Mouse (Mus musculus): ENCODE measurements around the gene Snrpg.
"Not testable (repeated sequence)": the region's sequence is repeated elsewhere in the genome, so short reads cannot be mapped to it uniquely, and the experiment has no call there.

Gene Snrpg

GRCm38 (mm10) chr6:86368479-86368878 is 2.6 kb upstream of the Snrpg start:
- no peak for DNase-seq (ENCODE audit: low spot score)

GRCm38 (mm10) chr6:86370093-86370713 is 901 bp upstream of the Snrpg start:
- DNase-seq (ENCODE audit: low spot score) = no peak

- peak; percentile 95 for DNase-seq (ENCODE audit: low spot score)
These were observed 322 bp downstream of the Snrpg start for GRCm38 (mm10) chr6:86371340-86371911.

GRCm38 (mm10) chr6:86371950-86372516 is 929 bp downstream of the Snrpg start:
- no peak for DNase-seq (ENCODE audit: low spot score)

DNA sequence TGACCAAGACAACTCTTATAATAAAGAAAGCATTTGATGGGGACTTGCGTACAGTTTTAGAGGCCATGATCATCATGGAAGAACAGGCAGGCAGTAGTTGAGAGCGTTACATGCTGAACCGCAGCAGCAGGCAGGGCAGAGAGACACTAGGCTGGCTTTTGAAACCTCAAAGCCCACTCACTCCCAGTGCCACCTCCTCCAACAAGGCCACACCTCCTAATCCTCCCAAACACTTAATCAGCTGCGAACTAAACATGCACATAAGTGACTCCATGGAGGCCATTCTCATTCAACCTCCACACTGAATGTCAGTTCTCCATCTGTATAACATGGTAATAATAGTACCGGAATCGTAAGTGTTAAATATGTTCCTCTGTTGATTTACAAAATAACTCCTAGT is 2.5 kb downstream of the Snrpg start:
- no peak for DNase-seq (ENCODE audit: low spot score)

DNA sequence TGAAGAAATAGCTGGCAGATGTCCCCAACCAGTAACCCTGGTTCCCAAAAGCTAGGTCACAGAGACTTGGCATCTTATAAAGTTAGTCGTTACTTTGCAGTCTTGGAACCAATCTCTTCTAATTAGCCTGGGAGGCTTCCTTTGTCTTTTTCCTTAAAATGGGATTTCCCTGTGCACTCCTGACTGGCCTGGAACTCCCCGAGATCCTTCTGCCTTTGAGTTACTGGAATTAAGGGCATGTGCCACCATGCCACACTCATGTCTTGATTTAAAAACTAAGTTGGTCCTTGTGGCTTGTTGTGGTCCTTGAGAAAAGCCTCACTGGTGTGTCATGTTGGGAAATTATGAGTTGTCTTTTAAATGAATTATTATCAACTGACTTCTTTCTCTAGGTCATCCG is 7.2 kb downstream of the Snrpg start:
- DNase-seq (ENCODE audit: low spot score) = no peak

DNA sequence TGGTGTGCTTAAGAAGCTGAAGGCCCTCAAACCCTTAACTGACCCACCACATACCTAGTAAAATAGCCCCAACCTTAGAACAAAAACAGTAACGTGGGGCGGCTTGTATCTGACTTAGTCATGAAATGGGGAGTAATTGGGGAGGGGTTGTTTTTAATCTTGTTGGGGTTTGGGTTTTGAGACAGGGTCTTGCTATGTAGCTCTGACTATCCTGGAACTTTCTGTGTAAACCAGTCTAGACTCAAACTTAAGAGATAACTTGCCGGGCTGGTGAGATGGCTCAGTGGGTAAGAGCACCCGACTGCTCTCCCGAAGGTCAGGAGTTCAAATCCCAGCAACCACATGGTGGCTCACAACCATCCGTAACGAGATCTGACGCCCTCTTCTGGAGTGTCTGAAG is 9.0 kb downstream of the Snrpg start:
- not testable (repeated sequence) for DNase-seq (ENCODE audit: low spot score)

DNA sequence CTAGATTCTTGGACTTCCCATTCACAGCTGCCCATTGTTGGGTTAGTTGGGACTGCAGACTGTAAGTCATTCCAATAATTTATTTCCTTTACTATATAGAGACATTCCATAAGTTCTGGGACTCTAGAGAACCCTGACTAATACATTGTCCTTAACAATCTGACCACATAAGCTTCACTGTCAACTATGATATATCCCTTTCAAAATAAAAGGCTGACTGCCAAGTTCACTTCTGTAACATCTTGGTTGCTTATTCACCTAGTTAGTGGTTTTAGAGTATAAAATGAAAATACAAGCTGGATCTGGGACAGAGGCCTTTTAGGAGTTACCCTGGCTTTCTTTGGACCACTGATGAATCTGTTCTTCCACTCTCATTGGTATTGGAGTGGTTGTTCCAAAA is 11.4 kb downstream of the Snrpg start:
- DNase-seq (ENCODE audit: low spot score) = no peak

- no peak for DNase-seq (ENCODE audit: low spot score)
These were observed 12.3 kb downstream of the Snrpg start for GRCm38 (mm10) chr6:86383370-86383769.

DNA sequence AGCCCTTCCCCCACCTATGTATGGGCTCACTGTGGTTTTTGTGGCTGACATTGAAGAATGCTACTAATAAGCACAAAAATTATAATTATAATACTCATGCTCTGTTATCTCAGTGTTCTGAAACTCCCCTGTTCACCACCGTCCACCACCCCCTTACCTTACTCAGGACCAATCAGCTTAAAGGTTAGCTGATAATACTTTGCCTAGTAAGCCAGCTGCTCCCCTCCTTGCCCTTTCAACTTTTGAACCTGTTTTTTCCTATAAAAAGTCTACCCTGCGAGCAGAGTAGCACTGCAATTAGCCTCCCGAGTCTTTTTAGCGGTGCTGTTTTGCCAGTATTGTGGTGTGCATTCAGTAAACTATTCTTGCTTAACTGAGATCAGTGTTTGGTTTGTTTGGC is 13.6 kb downstream of the Snrpg start:
- DNase-seq (ENCODE audit: low spot score) = peak; percentile 63

DNA sequence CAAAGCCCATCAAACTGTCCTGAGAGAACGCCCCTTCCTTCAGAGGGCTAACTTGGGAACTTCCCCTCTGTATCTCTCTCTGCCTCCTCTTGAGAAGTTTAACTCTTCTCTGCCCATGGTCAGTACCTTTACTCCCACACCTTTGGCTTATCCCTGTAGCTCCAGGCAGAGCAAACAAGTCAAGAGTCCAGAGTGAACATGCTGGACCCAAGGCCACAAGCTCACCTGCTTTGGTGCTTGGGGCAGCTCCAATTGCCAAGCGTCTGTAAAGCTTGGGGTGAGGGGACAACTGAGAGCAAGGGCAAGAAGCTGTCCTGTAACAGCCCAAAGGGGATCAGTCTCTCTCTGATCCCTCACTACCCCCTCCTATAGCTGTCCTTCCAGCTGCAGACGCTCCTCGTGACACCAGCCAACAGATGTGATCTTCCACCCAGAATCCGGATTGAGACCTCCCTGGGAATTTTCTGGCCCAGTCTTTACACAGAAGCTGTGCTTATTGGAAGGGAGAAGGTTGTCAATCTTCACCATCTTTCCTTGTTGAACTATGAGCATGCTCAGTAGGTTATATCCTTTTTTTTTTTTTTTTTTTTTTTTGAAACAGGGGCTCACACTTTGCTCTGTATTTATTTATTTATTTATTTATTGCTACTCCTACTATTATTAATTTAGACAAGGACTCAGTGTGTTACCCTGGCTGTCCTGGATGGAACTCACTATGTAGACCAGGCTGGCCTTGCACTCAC is 14.4 kb downstream of the Snrpg start:
- DNase-seq (ENCODE audit: low spot score) = peak; percentile 69

DNA sequence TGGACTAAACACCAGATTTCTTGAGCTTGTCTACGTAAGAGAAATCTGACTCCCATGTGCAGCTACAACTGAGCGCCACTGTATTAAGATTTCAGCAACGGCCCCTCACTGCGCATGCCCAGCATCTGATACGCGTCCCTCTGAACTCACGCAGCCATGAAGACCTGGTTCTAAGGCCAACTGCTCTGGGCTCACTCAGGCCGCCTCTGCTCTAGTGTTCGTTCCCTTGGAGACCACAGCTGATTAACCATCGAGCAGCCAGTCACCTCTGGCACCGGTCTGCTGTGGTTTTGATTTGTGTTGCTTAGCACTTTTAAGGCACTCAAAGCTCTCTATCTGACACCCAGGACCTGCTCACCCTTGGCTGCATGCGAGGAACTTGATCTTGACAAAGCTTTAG is 16.2 kb downstream of the Snrpg start:
- DNase-seq (ENCODE audit: low spot score) = peak; percentile 55

DNA sequence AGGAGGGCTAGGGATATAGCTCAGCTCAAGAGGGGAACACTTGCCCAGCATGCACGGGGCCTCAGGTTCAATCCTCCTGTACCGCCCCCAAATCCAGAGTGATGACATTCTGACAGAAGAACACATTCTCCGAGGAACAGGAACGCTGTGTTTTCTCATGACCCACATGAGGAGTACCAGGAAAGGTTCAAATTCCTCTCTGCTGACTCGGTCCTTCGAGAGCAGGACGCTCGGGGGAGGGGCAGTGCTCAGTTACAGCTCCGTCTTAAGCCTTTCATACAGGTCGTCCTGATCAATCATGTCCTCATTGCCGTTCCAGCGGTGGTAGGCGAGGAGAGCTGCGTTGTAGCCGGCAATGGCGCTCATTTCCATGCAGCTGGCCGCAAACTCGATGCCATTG is 17.4 kb downstream of the Snrpg start:
- DNase-seq (ENCODE audit: low spot score) = peak; percentile 73

DNA sequence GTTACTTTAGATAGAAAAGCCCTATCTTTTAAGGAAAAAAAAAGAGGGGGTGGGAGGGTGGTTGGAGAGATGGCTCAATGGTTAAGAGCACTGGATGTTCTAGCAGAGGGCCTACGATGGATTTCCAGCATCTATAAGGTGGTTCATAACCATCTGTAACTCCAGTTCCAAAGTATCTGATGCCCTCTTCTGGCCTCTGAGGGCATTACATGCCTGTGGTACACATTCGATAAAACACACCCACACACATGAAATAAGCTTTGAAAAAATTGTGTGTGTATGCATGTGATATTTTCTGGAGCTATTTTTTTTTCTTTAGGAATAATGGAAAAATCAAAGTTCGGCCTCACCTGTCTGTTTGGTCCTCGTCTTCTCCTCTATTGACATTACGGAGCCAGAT is 20.2 kb downstream of the Snrpg start:
- DNase-seq (ENCODE audit: low spot score) = no peak

DNA sequence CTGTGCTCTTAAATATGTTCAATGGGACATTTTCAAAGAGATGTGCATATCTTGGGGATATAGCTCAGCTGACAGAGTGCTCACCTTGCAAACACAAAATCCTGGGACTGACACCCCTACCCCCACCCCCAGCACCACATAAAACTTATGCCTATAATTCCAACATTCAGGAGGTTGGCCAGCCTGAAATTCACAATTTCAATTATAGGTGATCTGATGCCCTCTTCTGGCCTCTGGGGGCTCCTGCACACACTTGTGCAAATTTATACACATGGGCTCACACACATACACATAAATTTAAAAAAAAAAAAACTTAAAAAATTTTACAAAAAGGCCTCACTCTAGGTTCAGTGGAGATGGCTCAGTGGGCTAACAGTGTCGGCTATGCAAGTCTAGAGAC is 22.1 kb downstream of the Snrpg start:
- no peak for DNase-seq (ENCODE audit: low spot score)

GRCm38 (mm10) chr6:86394078-86394720 is 23.1 kb downstream of the Snrpg start:
- no peak for DNase-seq (ENCODE audit: low spot score)

GRCm38 (mm10) chr6:86395021-86395420 is 23.9 kb downstream of the Snrpg start:
- no peak for DNase-seq (ENCODE audit: low spot score)

DNA sequence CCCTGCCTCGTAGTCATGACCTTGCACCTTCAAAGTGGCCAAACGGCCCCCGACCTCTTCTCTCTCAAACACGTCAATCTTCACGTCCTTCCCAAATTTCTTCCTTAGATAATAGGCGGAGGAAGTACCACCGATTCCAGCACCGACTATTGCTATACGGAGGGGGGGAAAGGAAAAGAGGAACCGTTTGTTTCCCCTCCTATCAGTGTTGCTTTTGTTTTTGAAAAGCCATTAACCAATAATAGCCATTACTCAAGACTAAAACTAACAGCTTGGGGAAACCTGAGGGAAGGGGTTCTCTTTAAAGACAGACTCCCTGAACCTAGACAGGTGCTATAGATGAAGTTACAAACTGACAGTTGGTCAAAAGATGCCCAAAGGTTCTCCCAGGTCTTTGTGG is 24.9 kb downstream of the Snrpg start:
- no peak for DNase-seq (ENCODE audit: low spot score)

- peak; percentile 92 for DNase-seq (ENCODE audit: low spot score)
These were observed 25.6 kb downstream of the Snrpg start, which contains the start of gene Pcyox1 for GRCm38 (mm10) chr6:86396581-86397256. Gene Pcyox1, minus strand, starts transcription at chr6:86397154.

DNA sequence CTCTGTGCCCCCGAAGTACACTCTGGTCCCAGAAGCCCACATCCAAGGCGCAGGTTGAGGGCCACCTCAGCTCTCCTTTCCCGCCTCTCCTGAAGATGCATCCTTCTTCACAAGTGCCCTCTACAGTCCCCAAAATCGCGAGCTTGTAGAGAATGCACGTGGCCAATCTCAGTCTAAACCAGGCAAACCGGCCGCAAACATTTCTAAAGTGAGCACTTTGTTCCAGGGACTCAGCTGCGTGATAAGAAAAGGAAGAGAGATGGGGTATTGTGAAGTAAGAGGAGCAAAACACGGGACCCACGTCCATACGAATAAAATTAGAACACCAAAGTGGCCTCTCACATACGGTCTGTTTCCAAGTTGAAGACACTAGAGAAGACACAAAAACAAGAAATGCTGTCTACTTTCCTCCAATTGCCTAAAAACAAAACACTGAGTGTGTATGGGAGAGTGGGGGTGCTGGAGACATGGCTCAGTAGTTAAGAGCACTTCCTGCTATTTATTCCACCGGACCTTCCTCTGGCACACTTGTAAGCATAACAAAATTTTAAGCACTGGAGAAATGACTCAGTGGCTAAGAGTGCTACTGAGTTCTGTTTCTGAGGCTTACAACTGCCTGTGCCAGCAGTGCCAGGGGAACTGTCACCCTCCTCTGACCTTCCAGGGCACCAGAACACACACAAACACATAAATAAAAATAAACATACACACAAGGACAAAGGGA is 26.3 kb downstream of the Snrpg start:
- no peak for DNase-seq (ENCODE audit: low spot score)

DNA sequence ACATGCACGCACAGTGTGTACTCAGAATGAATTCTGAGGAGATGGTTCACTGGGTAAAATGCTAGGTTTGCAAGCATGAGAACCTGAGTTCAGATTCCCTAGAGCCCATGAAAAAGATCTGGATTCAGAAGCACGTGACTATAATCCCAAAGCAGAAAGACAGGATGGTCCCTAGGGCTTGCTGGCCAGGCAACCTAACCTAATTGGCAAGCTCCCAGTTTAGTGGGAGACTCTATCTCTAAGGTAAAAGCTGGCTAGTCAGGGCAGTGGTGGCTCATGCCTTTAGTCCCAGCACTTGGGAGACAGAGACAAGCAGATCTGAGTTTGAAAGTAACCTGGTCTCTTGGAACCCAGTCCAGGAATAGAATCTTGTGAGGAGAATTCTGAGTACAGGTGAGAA is 27.9 kb downstream of the Snrpg start:
- DNase-seq (ENCODE audit: low spot score) = no peak
